Mouse (Mus musculus) liver, embryonic 15.5 days (tissue): ENCODE measurements around the gene Tars. TPM values are rescaled to one million over a fixed set of nuclear protein-coding genes. Genes with fewer than 3 reads are reported as not detected.

Source experiments
- ATAC-seq: fragments of 200-750 bp; cut with Nextera tagmentation; 2 replicates; pipeline ENCODE4 v1.8.0; 2017; ENCODE audit warnings: moderate number of reproducible peaks, mild to moderate bottlenecking, moderate library complexity; ENCODE audit not compliant: insufficient read depth
- H3K27ac ChIP-seq: fragments of 300-500 bp; sonication (generic); replicated peaks from 2 replicates; pipeline ENCODE4 v1.5.1; 2015; ENCODE audit warnings: mild to moderate bottlenecking, inconsistent platforms
- H3K27me3 ChIP-seq: fragments of 300-500 bp; sonication (generic); 2 replicates; pipeline ENCODE4 v1.6.1; 2015; ENCODE audit warnings: mild to moderate bottlenecking, inconsistent platforms
- H3K36me3 ChIP-seq: fragments of 300-500 bp; sonication (generic); replicated peaks from 2 replicates; pipeline ENCODE4 v1.6.1; 2015; ENCODE audit warnings: moderate library complexity, mild to moderate bottlenecking, inconsistent platforms
- H3K4me1 ChIP-seq: fragments of 300-500 bp; sonication (generic); replicated peaks from 2 replicates; pipeline ENCODE4 v1.6.1; 2015; ENCODE audit warnings: inconsistent platforms
- H3K4me2 ChIP-seq: fragments of 300-500 bp; sonication (generic); 2 replicates; pipeline ENCODE4 v1.6.1; 2015; ENCODE audit warnings: moderate library complexity, mild to moderate bottlenecking, inconsistent platforms
- H3K4me3 ChIP-seq: fragments of 300-500 bp; sonication (generic); replicated peaks from 2 replicates; pipeline ENCODE4 v1.5.1; 2015; ENCODE audit warnings: mild to moderate bottlenecking, inconsistent platforms
- H3K9ac ChIP-seq: fragments of 300-500 bp; sonication (generic); 2 replicates; pipeline ENCODE4 v1.6.1; 2015; ENCODE audit warnings: moderate library complexity, mild to moderate bottlenecking, inconsistent platforms
- H3K9me3 ChIP-seq: fragments of 300-500 bp; sonication (generic); replicated peaks from 2 replicates; pipeline ENCODE4 v1.6.1; 2016; ENCODE audit warnings: inconsistent platforms
- WGBS: fragments of 180-500 bp; shearing (Covaris S2); methylation state at CpG from one replicate; pipeline ENCODE4 v1.1.7; 2015; ENCODE audit warnings: mixed read lengths; ENCODE audit not compliant: insufficient replicate concordance; 5-methylcytosine and 5-hydroxymethylcytosine counted together
- polyA plus RNA-seq: library from polyadenylated mRNA; unstranded; fragments of >200 nt; fragmentation: Nextera tagmentation; extraction: Ambion mirVana; gene quantifications from 2 replicates; pipeline ENCODE4 v1.2.1, GENCODE M21; 2015

Tars gene
- 33.4 and 34.8 TPM in 2 replicates for polyA plus RNA-seq

DNA sequence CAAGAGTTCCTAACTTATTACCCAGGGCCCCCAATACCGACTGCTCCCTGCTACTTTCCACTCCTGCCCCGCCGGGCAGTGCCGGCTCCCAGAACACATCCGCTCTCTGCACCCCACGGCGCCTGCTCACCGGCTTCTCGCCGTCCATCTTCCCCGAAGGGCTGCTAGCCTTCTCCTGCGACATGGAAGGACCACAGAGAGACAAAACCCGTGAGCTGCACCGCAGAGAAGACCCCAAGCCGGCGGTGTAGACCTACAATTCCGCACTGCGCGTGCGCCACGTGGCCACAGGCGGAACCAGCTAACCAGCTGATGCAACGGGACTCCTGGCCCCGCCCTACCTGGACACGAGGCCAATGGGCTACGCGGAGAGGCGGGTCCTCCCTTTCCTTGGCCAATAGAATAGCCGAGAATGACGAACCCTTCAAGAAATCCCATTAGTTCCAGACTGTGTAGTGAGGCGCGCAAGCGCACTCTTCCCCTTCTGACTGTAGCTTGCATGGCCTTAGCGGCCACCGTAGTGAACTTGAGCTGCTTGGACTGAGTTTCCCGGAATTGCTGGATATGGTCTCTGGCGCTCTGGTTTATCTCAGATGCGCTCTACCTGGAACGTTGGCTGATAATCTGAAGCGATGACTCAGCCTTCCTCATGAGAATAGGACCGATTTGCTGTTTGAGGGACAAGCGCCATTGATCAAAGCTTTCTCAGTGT is at the start of gene Tars:
Gene Tars (minus strand): TSS at position 310 of the 712 bp plus-strand sequence.
- ATAC-seq = peak; percentile 100
- Histone ChIP-seq H3K27ac (peak within 1 kb of the TSS; percentile 68), H3K36me3 (peaks cover 23% of the 10 kb centered on the region), H3K4me1 (peaks cover 26% of the 10 kb centered on the region), H3K27me3 (peaks cover 5% of the 10 kb centered on the region; the same call in 1 of the 2 replicates), H3K9ac (peak within 1 kb of the TSS; percentile 80), H3K9me3 (no peaks in the 10 kb centered on the region), H3K4me2 (peak within 1 kb of the TSS; percentile 79), H3K4me3 (peak within 1 kb of the TSS; percentile 84)
- under 1% methylated on average over 42 of the region's 42 CpGs for WGBS

GRCm38 (mm10) chr15:11437361-11437760 is 37.9 kb upstream of the Tars start:
- ATAC-seq = no peak

GRCm38 (mm10) chr15:11436709-11437280 is 37.3 kb upstream of the Tars start:
- no peak overlapping the region for H3K4me3 ChIP-seq
- no peak overlapping the region for H3K4me2 ChIP-seq
- H3K9ac ChIP-seq = no peak overlapping the region
- ATAC-seq = no peak
- H3K9me3 ChIP-seq = no peaks in the 10 kb centered on the region
- no peaks in the 10 kb centered on the region for H3K27me3 ChIP-seq
- H3K27ac ChIP-seq = no peak overlapping the region
- H3K36me3 ChIP-seq = no peaks in the 10 kb centered on the region
- no peaks in the 10 kb centered on the region for H3K4me1 ChIP-seq
- 77% methylated on average over 15 of the region's 15 CpGs for WGBS

More at GRCm38 (mm10) chr15:11437361-11437760, 37.9 kb upstream of the Tars start:
- H3K4me1 ChIP-seq = no peaks in the 10 kb centered on the region
- WGBS = 72% methylated on average over 4 of the region's 4 CpGs
- H3K36me3 ChIP-seq = no peaks in the 10 kb centered on the region
- H3K27ac ChIP-seq = no peak overlapping the region
- H3K9ac ChIP-seq = no peak overlapping the region
- no peaks in the 10 kb centered on the region for H3K27me3 ChIP-seq
- no peaks in the 10 kb centered on the region for H3K9me3 ChIP-seq
- H3K4me3 ChIP-seq = no peak overlapping the region
- H3K4me2 ChIP-seq = no peak overlapping the region

- Histone ChIP-seq H3K36me3 (no peaks in the 10 kb centered on the region), H3K4me2 (no peak overlapping the region), H3K9ac (no peak overlapping the region), H3K27me3 (no peaks in the 10 kb centered on the region), H3K9me3 (no peaks in the 10 kb centered on the region), H3K4me3 (no peak overlapping the region), H3K27ac (no peak overlapping the region), H3K4me1 (no peaks in the 10 kb centered on the region)
- no peak for ATAC-seq
- 64% methylated on average over 2 of the region's 2 CpGs for WGBS
Observed at GRCm38 (mm10) chr15:11426899-11427298, 27.4 kb upstream of the Tars start.

GRCm38 (mm10) chr15:11413484-11413883 is 14.0 kb upstream of the Tars start:
- Histone ChIP-seq H3K4me2 (no peak overlapping the region), H3K36me3 (no peaks in the 10 kb centered on the region), H3K27ac (no peak overlapping the region), H3K4me1 (no peaks in the 10 kb centered on the region), H3K9ac (no peak overlapping the region), H3K9me3 (no peaks in the 10 kb centered on the region), H3K27me3 (no peaks in the 10 kb centered on the region), H3K4me3 (no peak overlapping the region)
- 47% methylated on average over 1 of the region's 1 CpGs for WGBS
- no peak for ATAC-seq

- Histone ChIP-seq H3K27ac (no peak overlapping the region), H3K4me1 (no peaks in the 10 kb centered on the region), H3K9ac (no peak overlapping the region), H3K27me3 (no peaks in the 10 kb centered on the region), H3K4me2 (no peak overlapping the region), H3K4me3 (no peak overlapping the region), H3K36me3 (no peaks in the 10 kb centered on the region), H3K9me3 (no peaks in the 10 kb centered on the region)
- ATAC-seq = no peak
- 55% methylated on average over 2 of the region's 2 CpGs for WGBS
Observed at GRCm38 (mm10) chr15:11412542-11412941, 13.1 kb upstream of the Tars start.

GRCm38 (mm10) chr15:11411846-11412245 is 12.4 kb upstream of the Tars start:
- Histone ChIP-seq H3K9ac (no peak overlapping the region), H3K27me3 (no peaks in the 10 kb centered on the region)
- ATAC-seq = no peak

GRCm38 (mm10) chr15:11408155-11408826 is 8.8 kb upstream of the Tars start:
- WGBS = 24% methylated on average over 7 of the region's 7 CpGs
- no peak overlapping the region for H3K4me2 ChIP-seq
- no peak overlapping the region for H3K4me3 ChIP-seq
- no peaks in the 10 kb centered on the region for H3K9me3 ChIP-seq
- H3K4me1 ChIP-seq = no peaks in the 10 kb centered on the region
- no peak for ATAC-seq
- no peak overlapping the region for H3K9ac ChIP-seq
- H3K27me3 ChIP-seq = no peaks in the 10 kb centered on the region; the same call in 1 of the 2 replicates
- no peaks in the 10 kb centered on the region for H3K36me3 ChIP-seq
- H3K27ac ChIP-seq = no peak overlapping the region

More at GRCm38 (mm10) chr15:11411846-11412245, 12.4 kb upstream of the Tars start:
- Histone ChIP-seq H3K4me2 (no peak overlapping the region), H3K36me3 (no peaks in the 10 kb centered on the region), H3K9me3 (no peaks in the 10 kb centered on the region), H3K27ac (no peak overlapping the region), H3K4me1 (no peaks in the 10 kb centered on the region), H3K4me3 (no peak overlapping the region)
- WGBS = 46% methylated on average over 7 of the region's 7 CpGs

DNA sequence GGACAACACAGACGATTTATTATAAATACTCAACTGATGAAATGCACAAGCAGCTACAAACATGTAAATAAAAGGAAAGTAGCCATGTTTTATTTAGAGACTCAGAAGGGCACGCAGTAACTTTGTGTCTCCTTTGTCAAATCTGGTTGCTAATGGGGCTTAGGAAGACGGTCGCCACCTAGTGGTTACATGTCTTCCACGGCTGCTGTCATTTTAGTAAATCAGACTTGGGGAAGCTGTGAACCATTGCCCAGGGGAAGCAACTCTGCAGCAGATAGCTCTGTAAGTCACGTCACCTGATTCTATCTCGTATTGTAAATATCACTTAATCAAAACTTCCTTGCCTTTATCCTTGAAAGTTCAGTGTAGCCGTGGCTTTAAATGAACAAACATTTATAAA is 7.9 kb upstream of the Tars start:
- H3K4me1 ChIP-seq = no peaks in the 10 kb centered on the region
- H3K4me2 ChIP-seq = no peak overlapping the region
- H3K9ac ChIP-seq = no peak overlapping the region
- no peak overlapping the region for H3K4me3 ChIP-seq
- no peak for ATAC-seq
- no peaks in the 10 kb centered on the region for H3K36me3 ChIP-seq
- H3K27me3 ChIP-seq = peaks cover 5% of the 10 kb centered on the region; the same call in 1 of the 2 replicates
- H3K9me3 ChIP-seq = no peaks in the 10 kb centered on the region
- H3K27ac ChIP-seq = no peak overlapping the region
- WGBS = 6% methylated on average over 8 of the region's 8 CpGs

- WGBS = 38% methylated on average over 9 of the region's 9 CpGs
- Histone ChIP-seq H3K9ac (no peak overlapping the region), H3K36me3 (no peaks in the 10 kb centered on the region), H3K9me3 (no peaks in the 10 kb centered on the region), H3K4me2 (peak overlapping the region; percentile 13; the same call in 1 of the 2 replicates), H3K4me3 (no peak overlapping the region), H3K27me3 (peaks cover 5% of the 10 kb centered on the region; the same call in 1 of the 2 replicates), H3K4me1 (no peaks in the 10 kb centered on the region), H3K27ac (no peak overlapping the region)
- no peak for ATAC-seq
Observed at GRCm38 (mm10) chr15:11406769-11407168, 7.3 kb upstream of the Tars start.
